8 mouse cellular contexts compared by ENCODE assay signal in genomic region chr3:34664636-34665531, GRCm38 (mm10). TPM values are rescaled to one million over a fixed set of nuclear protein-coding genes. Genes with fewer than 3 reads are reported as not detected.
DNase-seq lines count a peak whose midpoint lies in the region; ATAC-seq and TF ChIP-seq lines count a peak whose summit lies in the region.
"Had no signal": no experiment of that assay in that cellular context is flagged by ENCODE, and none has a peak within 500 bp of the region (broad histone marks: within the 10 kb centered on the region; RNA-seq: fewer than 3 reads in every experiment).

No protein-coding gene starts in this region.

- H3K36me3 ChIP-seq in spleen, adult 2 months (ENCODE audit: control insufficient read depth, insufficient read depth, low read length): no peaks in the 10 kb centered on the region
- no peaks in the 10 kb centered on the region for H3K36me3 ChIP-seq in forebrain, embryonic 15.5 days
- no peaks in the 10 kb centered on the region for H3K36me3 ChIP-seq in liver, embryonic 13.5 days

- H3K4me2 ChIP-seq in forebrain, embryonic 15.5 days (replicated peaks): peak overlapping the region; percentile 91
- peak overlapping the region; percentile 49 for H3K4me2 ChIP-seq in liver, embryonic 13.5 days

- no peak for ATAC-seq in forebrain, embryonic 15.5 days (replicated peaks)
- no peak for ATAC-seq in liver, embryonic 13.5 days (ENCODE audit: low read depth)

- no peak for TF ChIP-seq POLR2A in spleen, adult 2 months (IDR thresholded peaks at IDR 0.05; ENCODE audit: low read depth, low read length)

- H3K4me1 ChIP-seq in spleen, adult 2 months (ENCODE audit: control insufficient read depth, insufficient read depth, insufficient read length): peaks cover 5% of the 10 kb centered on the region
- peaks cover 87% of the 10 kb centered on the region for H3K4me1 ChIP-seq in forebrain, embryonic 15.5 days
- H3K4me1 ChIP-seq in liver, embryonic 13.5 days (replicated peaks): peaks cover 9% of the 10 kb centered on the region

- H3K27me3 ChIP-seq in spleen, adult 2 months (ENCODE audit: control insufficient read depth, insufficient read depth, low read length): peaks cover 20% of the 10 kb centered on the region
- H3K27me3 ChIP-seq in forebrain, embryonic 15.5 days: no peaks in the 10 kb centered on the region
- H3K27me3 ChIP-seq in liver, embryonic 13.5 days: peaks cover 100% of the 10 kb centered on the region

- 2% methylated on average over 31 of the region's 31 CpGs for WGBS in spleen, adult 2 months
- WGBS in forebrain, embryonic 15.5 days: under 1% methylated on average over 31 of the region's 31 CpGs
- WGBS in liver, embryonic 13.5 days (ENCODE audit: insufficient replicate concordance): 1% methylated on average over 31 of the region's 31 CpGs

- H3K9me3 ChIP-seq in forebrain, embryonic 15.5 days: no peaks in the 10 kb centered on the region
- no peaks in the 10 kb centered on the region for H3K9me3 ChIP-seq in liver, embryonic 13.5 days (replicated peaks)

- peak overlapping the region; percentile 20; the same call in 1 of the 2 replicates for H3K4me3 ChIP-seq in spleen, adult 2 months (ENCODE audit: extremely low read depth, insufficient read depth, insufficient read length)
- H3K4me3 ChIP-seq in forebrain, embryonic 15.5 days: peak overlapping the region; percentile 44
- H3K4me3 ChIP-seq in liver, embryonic 13.5 days (replicated peaks): peak overlapping the region; percentile 26

- TF ChIP-seq CTCF in spleen, adult 2 months (IDR thresholded peaks at IDR 0.05; ENCODE audit: extremely low read depth, insufficient read depth, insufficient read length, insufficient replicate concordance): no peak

- H3K9ac ChIP-seq in forebrain, embryonic 15.5 days (replicated peaks): peak overlapping the region; percentile 62
- no peak overlapping the region for H3K9ac ChIP-seq in liver, embryonic 13.5 days

- no peak for DNase-seq in spleen, adult 2 months (ENCODE audit: low read depth in 1 of 2, low spot score in 2 of 2)
- no peak for DNase-seq in spleen, adult 18-20 months
- no peak for DNase-seq in liver, embryonic 13.5 days
- DNase-seq in urinary bladder, postnatal 25 days (ENCODE audit: low spot score): no peak
- DNase-seq in spleen, postnatal 10 days (ENCODE audit: low spot score in 2 of 2): no peak
- DNase-seq in urinary bladder, postnatal 4 days (ENCODE audit: low spot score in 2 of 2): no peak
- DNase-seq: lung, postnatal 14 days had no signal

- H3K27ac ChIP-seq in spleen, adult 2 months (ENCODE audit: insufficient read depth, low read length): no peak overlapping the region
- H3K27ac ChIP-seq in forebrain, embryonic 15.5 days (replicated peaks): peak overlapping the region; percentile 97
- no peak overlapping the region for H3K27ac ChIP-seq in liver, embryonic 13.5 days

RNA-seq across cellular contexts. Expression of gene Sox2, which starts 14.7 kb away (rescaled TPM):
- polyA plus RNA-seq in spleen, adult 2 months (2012; rRNA removed): not detected in 2 replicates
- polyA plus RNA-seq in forebrain, embryonic 15.5 days (2015; fragmentation: Nextera tagmentation; extraction: Ambion mirVana): 39.7 and 42.3 TPM in 2 replicates
- not detected in 2 replicates for polyA plus RNA-seq in liver, embryonic 13.5 days (2015; fragmentation: Nextera tagmentation; extraction: Ambion mirVana)

Comparison
In these comparisons a context has a peak if more than half of its experiments do, and no peak if none do; other contexts are left out.
1. RNA of gene Sox2, which starts 14.7 kb away (polyA plus RNA-seq): 39.7 to 42.3 TPM in forebrain, embryonic 15.5 days; not detected in liver, embryonic 13.5 days and not detected in spleen, adult 2 months; every median in the first group is over 10 times any median in the second.
2. Peak in every context shown above with its lines, with median percentiles within 50 percentile points of each other: H3K4me3 ChIP-seq.